Mouse (Mus musculus) heart, embryonic 14.5 days (tissue): ENCODE measurements around the gene Glipr1l3. TPM values are rescaled to one million over a fixed set of nuclear protein-coding genes. Genes with fewer than 3 reads are reported as not detected.
A peak's percentile ranks its signal among the peaks of the same experiment; 100 is the strongest.
"Not testable (repeated sequence)": the region's sequence is repeated elsewhere in the genome, so short reads cannot be mapped to it uniquely, and the experiment has no call there.

Source experiments
- ATAC-seq: fragments of 200-750 bp; cut with Nextera tagmentation; 2 replicates; pipeline ENCODE4 v1.8.0; 2017; ENCODE audit warnings: low read depth, moderate TSS enrichment; ENCODE audit not compliant: insufficient number of reproducible peaks, insufficient read depth, low FRiP score
- H3K27ac ChIP-seq, 2 experiments: fragments of 200-500 bp in 1 of 2; fragments of 300-500 bp in 1 of 2; sonication (generic) in 1 of 2; replicated peaks in 1 of 2; 2 replicates each; pipeline ENCODE4 v1.5.1; 2012 to 2014; ENCODE audit warnings: low read depth in 2 of 2, low read length in 2 of 2, control low read depth in 1 of 2, mild to moderate bottlenecking in 1 of 2, mixed read lengths in 1 of 2; ENCODE audit not compliant: control insufficient read depth in 1 of 2, insufficient read depth in 1 of 2
- H3K27me3 ChIP-seq: fragments of 300-500 bp; sonication (generic); 2 replicates; pipeline ENCODE4 v1.6.1; 2014; ENCODE audit warnings: mild to moderate bottlenecking, low read length, control low read depth; ENCODE audit not compliant: control insufficient read depth, insufficient read depth
- H3K36me3 ChIP-seq: fragments of 300-500 bp; sonication (generic); 2 replicates; pipeline ENCODE4 v1.6.1; 2014; ENCODE audit warnings: mild to moderate bottlenecking, control low read depth, low read length, mixed read lengths; ENCODE audit not compliant: control insufficient read depth, insufficient read depth
- H3K4me1 ChIP-seq, 2 experiments: fragments of 200-500 bp in 1 of 2; fragments of 300-500 bp in 1 of 2; sonication (generic) in 1 of 2; 2 replicates each; pipeline ENCODE4 v1.6.1; 2012 to 2014; ENCODE audit warnings: low read length in 2 of 2, control low read depth in 1 of 2, mixed read lengths in 1 of 2; ENCODE audit not compliant: control insufficient read depth in 2 of 2, insufficient read depth in 2 of 2
- H3K4me2 ChIP-seq: fragments of 300-500 bp; sonication (generic); 2 replicates; pipeline ENCODE4 v1.6.1; 2014; ENCODE audit warnings: mild to moderate bottlenecking, low read length
- H3K4me3 ChIP-seq, 2 experiments: fragments of 200-500 bp in 1 of 2; fragments of 300-500 bp in 1 of 2; sonication (generic) in 1 of 2; 2 replicates each; pipeline ENCODE4 v1.5.1; 2012 to 2014; ENCODE audit warnings: low read length in 2 of 2, mild to moderate bottlenecking in 2 of 2, control low read depth in 1 of 2, low read depth in 1 of 2, moderate library complexity in 1 of 2; ENCODE audit not compliant: control insufficient read depth in 1 of 2, insufficient read depth in 1 of 2
- H3K9ac ChIP-seq: fragments of 300-500 bp; sonication (generic); 2 replicates; pipeline ENCODE4 v1.6.1; 2014; ENCODE audit warnings: mild to moderate bottlenecking, low read length
- H3K9me3 ChIP-seq: fragments of 300-500 bp; sonication (generic); 2 replicates; pipeline ENCODE4 v1.6.1; 2016; ENCODE audit warnings: low read length, control low read depth; ENCODE audit not compliant: control insufficient read depth
- WGBS: fragments of 180-500 bp; shearing (Covaris S2); extraction: QIAGEN DNeasy Blood & Tissue Kit; methylation state at CpG from one replicate; pipeline ENCODE4 v1.1.7; 2014; 5-methylcytosine and 5-hydroxymethylcytosine counted together
- polyA plus RNA-seq: library from polyadenylated mRNA; unstranded; fragments of >200 nt; fragmentation: Nextera tagmentation; extraction: Ambion mirVana; gene quantifications from 2 replicates; pipeline ENCODE4 v1.2.1, GENCODE M21; 2014

The Glipr1l3 gene
- not detected in 2 replicates for polyA plus RNA-seq

DNA sequence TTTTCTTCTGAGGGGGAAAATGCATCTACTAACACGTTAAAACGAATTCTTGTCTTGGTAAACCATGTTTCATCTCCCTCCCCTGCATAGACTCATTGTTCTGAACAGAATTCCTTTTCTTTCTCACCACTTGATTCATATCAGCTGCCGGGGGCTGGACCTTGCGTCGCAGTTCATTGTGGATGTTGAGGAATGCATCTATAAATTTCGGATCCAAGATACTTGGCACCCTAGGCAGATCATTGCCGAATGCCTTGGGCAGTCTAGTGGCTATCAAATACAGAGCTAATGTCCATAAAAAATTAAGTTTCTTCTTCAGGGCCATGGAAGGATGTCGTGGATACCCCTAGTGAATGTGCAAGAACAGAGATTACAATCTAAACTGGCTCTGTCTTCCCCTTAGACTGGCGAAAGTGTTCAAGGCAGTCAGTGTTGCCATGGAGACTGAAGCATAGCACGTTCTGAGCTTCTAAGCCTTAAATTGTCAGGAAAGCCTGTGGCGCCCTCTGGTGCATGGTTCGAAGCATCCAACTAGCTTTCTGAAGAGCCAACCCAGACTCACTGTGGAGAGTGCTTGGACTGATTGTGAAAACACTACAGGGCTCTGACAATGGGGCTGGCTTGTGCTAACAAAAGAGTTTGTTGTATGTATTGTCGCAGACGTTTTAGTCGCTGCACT is at the start of gene Glipr1l3:
Gene Glipr1l3, minus strand, starts transcription at position 446 of the 679 bp plus-strand sequence.
- H3K27me3 ChIP-seq, H3K27ac ChIP-seq, H3K4me2 ChIP-seq, H3K4me3 ChIP-seq, H3K9ac ChIP-seq, H3K4me1 ChIP-seq, H3K9me3 ChIP-seq, ATAC-seq, H3K36me3 ChIP-seq: not testable (repeated sequence)
- WGBS, result 26% methylated on average over 15 of the region's 15 CpGs

DNA sequence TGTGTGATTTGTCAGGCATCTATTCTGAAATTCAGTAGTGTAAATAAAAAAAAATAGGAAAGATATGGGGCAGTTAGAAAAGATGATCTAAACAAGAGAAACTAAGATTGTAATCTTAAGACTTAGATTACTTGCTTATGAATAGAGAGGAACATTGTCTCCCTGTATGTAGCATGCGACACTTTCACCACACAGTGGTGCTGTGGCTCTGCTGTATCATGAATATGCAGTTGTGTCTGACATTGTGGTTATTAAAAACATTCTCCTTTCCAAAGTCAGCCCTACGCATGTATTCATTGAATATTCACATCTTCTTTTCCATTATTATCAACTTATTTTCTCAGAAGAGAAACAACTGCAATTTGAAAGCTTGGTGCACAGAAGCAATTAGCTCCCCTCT is 43.3 kb upstream of the Glipr1l3 start:
- Histone ChIP-seq H3K9me3 (no peaks in the 10 kb centered on the region), H3K4me2 (no peak overlapping the region), H3K4me1 (no peaks in the 10 kb centered on the region), H3K27ac (no peak overlapping the region), H3K9ac (no peak overlapping the region), H3K27me3 (no peaks in the 10 kb centered on the region), H3K4me3 (no peak overlapping the region), H3K36me3 (no peaks in the 10 kb centered on the region)
- no peak for ATAC-seq
- 57% methylated on average over 2 of the region's 2 CpGs for WGBS

DNA sequence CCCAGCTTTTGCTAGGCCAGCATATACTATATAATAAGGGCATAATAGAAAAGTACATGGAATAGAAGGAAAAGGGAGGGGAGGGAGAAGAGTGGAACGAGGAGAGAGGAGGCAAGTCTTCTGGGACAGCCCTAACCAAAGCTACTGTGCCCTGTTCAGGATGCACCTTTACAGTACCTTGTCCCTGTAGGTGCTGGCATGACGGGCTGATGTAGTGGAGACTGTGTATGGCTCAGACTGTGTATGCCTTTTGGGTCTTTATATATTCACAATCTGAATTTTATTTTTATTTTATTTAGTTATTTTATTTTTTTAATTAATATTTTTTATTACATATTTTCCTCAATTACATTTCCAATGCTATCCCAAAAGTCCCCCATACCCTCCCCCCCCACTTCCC is 33.8 kb upstream of the Glipr1l3 start:
- whole genome bisulfite sequencing, result 70% methylated on average over 2 of the region's 2 CpGs
- ATAC-seq, H3K4me3 ChIP-seq, H3K4me1 ChIP-seq, H3K27me3 ChIP-seq, H3K9ac ChIP-seq, H3K4me2 ChIP-seq, H3K9me3 ChIP-seq, H3K27ac ChIP-seq, H3K36me3 ChIP-seq: not testable (repeated sequence)

DNA sequence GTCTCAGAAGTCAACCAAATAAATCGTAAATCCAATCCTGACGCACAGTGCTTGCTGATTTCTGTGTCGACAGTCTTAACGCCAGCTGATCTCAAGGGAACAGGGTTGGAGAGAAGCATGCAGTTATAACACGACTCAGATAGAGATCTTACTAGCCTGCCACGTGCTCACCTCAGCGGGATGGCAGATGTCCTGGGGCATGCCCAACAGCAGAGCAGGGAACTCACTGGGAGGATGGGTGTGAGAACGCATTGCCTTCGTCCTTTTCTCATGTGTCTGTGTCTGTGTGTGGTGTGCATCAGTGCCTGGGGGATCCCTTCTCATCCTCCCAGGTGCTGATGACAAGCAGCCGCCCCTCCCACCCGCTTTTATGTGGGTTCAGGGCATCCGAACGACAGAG is 16.9 kb upstream of the Glipr1l3 start:
- H3K4me3 ChIP-seq, H3K9me3 ChIP-seq, H3K27me3 ChIP-seq, H3K9ac ChIP-seq, H3K4me1 ChIP-seq, ATAC-seq, H3K4me2 ChIP-seq, H3K36me3 ChIP-seq, H3K27ac ChIP-seq: not testable (repeated sequence)
- WGBS, result 35% methylated on average over 12 of the region's 13 CpGs

DNA sequence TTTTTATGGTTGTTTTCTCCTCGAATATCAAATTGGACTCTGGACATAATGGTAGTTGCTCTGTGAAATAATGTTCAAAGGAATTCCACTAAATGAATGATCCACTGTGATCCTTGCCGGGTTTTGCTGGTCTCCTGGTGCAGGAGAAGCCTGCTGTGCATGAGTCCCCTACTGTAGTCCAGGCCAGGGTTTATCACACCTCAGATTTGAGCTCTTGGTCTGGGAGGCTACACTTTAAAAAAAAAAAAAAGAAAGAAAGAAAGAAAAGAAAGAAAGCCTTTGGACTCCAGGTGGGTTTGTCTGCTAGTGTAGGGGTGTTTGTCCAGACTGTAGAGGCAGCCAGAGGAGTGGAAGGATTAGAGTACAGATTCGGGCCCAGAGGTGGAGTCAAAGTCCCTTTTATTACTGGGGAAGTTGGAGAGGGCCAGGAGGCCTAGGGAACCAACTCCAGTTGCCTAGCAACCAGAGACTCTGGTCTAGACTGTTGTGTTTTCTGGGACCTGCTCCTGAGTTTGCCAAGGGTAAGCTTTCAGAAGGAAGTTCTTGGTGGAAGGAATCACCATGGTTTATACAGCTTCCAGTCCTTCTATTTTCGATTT is 3.1 kb upstream of the Glipr1l3 start, which contains the start of gene Caps2:
Gene Caps2, plus strand, starts transcription at position 454 of the 599 bp plus-strand sequence.
- H3K4me1 ChIP-seq, result peaks cover 0 to 3% of the 10 kb centered on the region in 2 experiments; a peak in 1 of 4 replicates
- peak within 1 kb of the TSS in 1 of 2 experiments; percentile 28; a peak in 3 of 4 replicates for H3K4me3 ChIP-seq
- peak; percentile 61; the same call in 1 of the 2 replicates for ATAC-seq
- H3K27me3 ChIP-seq, result no peaks in the 10 kb centered on the region
- H3K36me3 ChIP-seq, result no peaks in the 10 kb centered on the region
- no peak within 1 kb of the TSS for H3K27ac ChIP-seq
- no peaks in the 10 kb centered on the region for H3K9me3 ChIP-seq
- 28% methylated on average over 4 of the region's 4 CpGs for WGBS
- H3K9ac ChIP-seq, result no peak within 1 kb of the TSS
- peak within 1 kb of the TSS; percentile 49 for H3K4me2 ChIP-seq

DNA sequence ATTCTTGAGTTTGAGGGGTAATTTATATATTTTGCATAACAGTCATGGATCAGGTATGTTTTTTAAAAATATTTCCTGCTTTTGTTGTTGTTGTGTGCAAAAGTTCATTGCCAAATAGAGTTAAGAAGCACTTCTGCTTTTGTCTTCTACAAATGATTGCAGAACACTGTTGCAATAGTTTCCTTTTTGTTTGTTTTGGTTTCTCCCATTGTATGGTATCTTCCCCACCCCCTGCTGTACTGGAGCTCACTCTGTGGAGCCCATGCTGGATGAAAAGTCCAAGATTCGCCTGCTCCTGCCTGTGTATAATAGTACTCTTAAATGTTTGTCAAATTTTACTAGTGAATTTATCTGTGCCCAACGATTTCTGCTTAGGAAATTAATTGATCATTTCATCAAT is 20.3 kb downstream of the Glipr1l3 start:
- ATAC-seq, result no peak
- Histone ChIP-seq H3K9me3 (no peaks in the 10 kb centered on the region), H3K27me3 (no peaks in the 10 kb centered on the region), H3K4me1 (no peaks in the 10 kb centered on the region), H3K36me3 (no peaks in the 10 kb centered on the region), H3K4me3 (no peak overlapping the region), H3K4me2 (no peak overlapping the region), H3K9ac (no peak overlapping the region), H3K27ac (no peak overlapping the region)
- 47% methylated on average over 2 of the region's 2 CpGs for WGBS

DNA sequence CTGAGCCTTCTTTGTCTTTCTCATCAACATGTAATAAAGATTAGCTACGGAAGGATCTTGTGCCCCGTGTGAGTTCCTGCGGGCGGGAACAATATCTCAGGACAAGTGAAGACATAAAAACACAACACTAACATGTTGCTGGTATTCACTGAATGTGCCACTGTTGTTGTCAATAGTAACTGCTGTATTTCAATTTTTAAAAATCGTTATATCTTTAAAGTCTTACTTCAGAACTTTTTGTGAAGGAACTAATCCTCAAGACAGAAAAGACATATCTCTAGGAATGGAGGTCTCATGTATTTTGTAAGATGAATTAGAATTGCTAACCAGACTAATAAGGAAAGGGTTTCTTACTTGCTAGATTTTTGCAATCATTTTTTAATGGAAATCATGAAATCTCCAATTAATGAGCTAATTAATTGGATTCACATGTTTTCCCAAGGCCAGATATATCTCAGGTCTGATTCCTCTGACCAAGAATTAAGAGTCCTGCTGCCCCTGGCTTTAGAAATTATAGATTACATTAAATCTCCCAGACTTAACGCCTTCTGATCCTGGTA is 21.2 kb downstream of the Glipr1l3 start:
- Histone ChIP-seq H3K4me2 (peak overlapping the region; percentile 57), H3K27me3 (no peaks in the 10 kb centered on the region), H3K4me3 (peak overlapping the region; percentile 29 to 41; a peak in 3 of 4 replicates), H3K36me3 (no peaks in the 10 kb centered on the region), H3K4me1 (no peaks in the 10 kb centered on the region), H3K27ac (no peak overlapping the region), H3K9ac (peak overlapping the region; percentile 47; the same call in 1 of the 2 replicates), H3K9me3 (no peaks in the 10 kb centered on the region)
- ATAC-seq, result no peak
- WGBS, result 31% methylated on average over 6 of the region's 6 CpGs
